Mouse (Mus musculus) midbrain, embryonic 11.5 days (tissue): ENCODE data around the gene Rhbdf2. TPM values are rescaled to one million over a fixed set of nuclear protein-coding genes. Genes with fewer than 3 reads are reported as not detected.
A peak's percentile ranks its signal among the peaks of the same experiment; 100 is the strongest.

ENCODE experiments used
- ATAC-seq: fragments of 200-750 bp; cut with Nextera tagmentation; 2 replicates; pipeline ENCODE4 v1.8.0; 2017; ENCODE audit warnings: moderate TSS enrichment, moderate library complexity; ENCODE audit not compliant: low FRiP score
- DNase-seq: peaks from one replicate; pipeline ENCODE4 v3.0.0; 2015; ENCODE audit warnings: low spot score; ENCODE audit errors: missing footprints
- H3K27ac ChIP-seq: fragments of 300-500 bp; sonication (generic); 2 replicates; pipeline ENCODE4 v1.5.1; 2014; ENCODE audit warnings: low read depth, low read length
- H3K27me3 ChIP-seq: fragments of 300-500 bp; sonication (generic); 2 replicates; pipeline ENCODE4 v1.6.1; 2014; ENCODE audit warnings: mild to moderate bottlenecking, low read length, moderate library complexity, mixed read lengths; ENCODE audit not compliant: control insufficient read depth, insufficient read depth
- H3K36me3 ChIP-seq: fragments of 300-500 bp; sonication (generic); 2 replicates; pipeline ENCODE4 v1.6.1; 2014; ENCODE audit warnings: mild to moderate bottlenecking, low read length, moderate library complexity, mixed read lengths; ENCODE audit not compliant: control insufficient read depth, insufficient read depth
- H3K4me1 ChIP-seq: fragments of 300-500 bp; sonication (generic); 2 replicates; pipeline ENCODE4 v1.6.1; 2014; ENCODE audit warnings: low read length; ENCODE audit not compliant: control insufficient read depth, insufficient read depth
- H3K4me2 ChIP-seq: fragments of 300-500 bp; sonication (generic); 2 replicates; pipeline ENCODE4 v1.6.1; 2014; ENCODE audit warnings: mild to moderate bottlenecking, moderate library complexity
- H3K4me3 ChIP-seq: fragments of 300-500 bp; sonication (generic); 2 replicates; pipeline ENCODE4 v1.5.1; 2014; ENCODE audit warnings: low read depth, low read length
- H3K9ac ChIP-seq: fragments of 300-500 bp; sonication (generic); 2 replicates; pipeline ENCODE4 v1.6.1; 2014; ENCODE audit warnings: low read length
- H3K9me3 ChIP-seq: fragments of 300-500 bp; sonication (generic); 2 replicates; pipeline ENCODE4 v1.6.1; 2016; ENCODE audit warnings: low read length; ENCODE audit not compliant: control insufficient read depth
- WGBS: fragments of 180-500 bp; shearing (Covaris S2); extraction: QIAGEN DNeasy Blood & Tissue Kit; methylation state at CpG from one replicate; pipeline ENCODE4 v1.1.7; 2014; 5-methylcytosine and 5-hydroxymethylcytosine counted together
- polyA plus RNA-seq: library from polyadenylated mRNA; unstranded; fragments of >200 nt; fragmentation: Nextera tagmentation; extraction: Ambion mirVana; gene quantifications from 2 replicates; pipeline ENCODE4 v1.2.1, GENCODE M21; 2014

Gene Rhbdf2
- polyA plus RNA-seq, 1 experiment from 2014 or later, result 1.3 TPM

GRCm38 (mm10) chr11:116653709-116654221 lies 26.9 kb upstream of the Rhbdf2 start:
- no peak for ATAC-seq
- Histone ChIP-seq H3K27me3 (peaks cover 39% of the 10 kb centered on the region), H3K9ac (peak overlapping the region; percentile 69), H3K4me3 (peak overlapping the region; percentile 49), H3K4me2 (peak overlapping the region; percentile 90), H3K36me3 (no peaks in the 10 kb centered on the region), H3K27ac (no peak overlapping the region), H3K4me1 (peaks cover 28% of the 10 kb centered on the region), H3K9me3 (no peaks in the 10 kb centered on the region)
- DNase-seq, result peak; percentile 93
- WGBS, result under 1% methylated on average over 45 of the region's 47 CpGs

DNA sequence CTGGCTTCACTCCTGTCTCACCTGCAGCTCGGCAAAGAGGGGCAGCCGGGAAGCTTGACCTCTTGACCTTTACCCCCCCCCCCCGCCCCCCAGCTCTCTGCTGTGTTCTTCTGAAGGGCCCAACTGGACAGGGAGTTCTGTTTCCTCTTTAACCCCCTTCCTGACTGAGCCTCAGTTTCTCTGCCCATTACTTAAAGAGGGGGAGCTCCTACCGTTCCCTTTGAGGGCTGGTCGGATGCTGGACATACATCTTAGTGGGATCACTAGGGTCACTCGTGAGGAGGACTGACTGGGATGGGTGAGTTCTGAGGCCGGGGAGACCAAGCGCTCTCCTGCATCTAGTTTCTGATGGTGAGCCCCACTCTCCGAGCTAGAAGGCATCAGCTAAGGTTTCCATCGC lies 26.4 kb upstream of the Rhbdf2 start, which contains the start of gene Prcd:
TSS of gene Prcd (plus strand) at position 301 of the 400 bp plus-strand sequence.
- H3K4me2 ChIP-seq, result peak within 1 kb of the TSS; percentile 90
- WGBS, result 5% methylated on average over 10 of the region's 10 CpGs
- no peaks in the 10 kb centered on the region for H3K9me3 ChIP-seq
- H3K9ac ChIP-seq, result peak within 1 kb of the TSS; percentile 69
- peaks cover 39% of the 10 kb centered on the region for H3K27me3 ChIP-seq
- DNase-seq (no peak), ATAC-seq (no peak)
- H3K4me1 ChIP-seq, result peaks cover 26% of the 10 kb centered on the region
- no peaks in the 10 kb centered on the region for H3K36me3 ChIP-seq
- no peak within 1 kb of the TSS for H3K27ac ChIP-seq
- peak within 1 kb of the TSS; percentile 49 for H3K4me3 ChIP-seq

GRCm38 (mm10) chr11:116652330-116653098 lies 25.7 kb upstream of the Rhbdf2 start:
- DNase-seq, result no peak
- 58% methylated on average over 25 of the region's 25 CpGs for WGBS
- H3K4me1 ChIP-seq, result peaks cover 21% of the 10 kb centered on the region
- H3K27ac ChIP-seq, result no peak overlapping the region
- peaks cover 39% of the 10 kb centered on the region for H3K27me3 ChIP-seq
- H3K4me2 ChIP-seq, result no peak overlapping the region
- no peaks in the 10 kb centered on the region for H3K9me3 ChIP-seq
- no peak overlapping the region for H3K9ac ChIP-seq
- no peak overlapping the region for H3K4me3 ChIP-seq
- no peak for ATAC-seq
- H3K36me3 ChIP-seq, result no peaks in the 10 kb centered on the region

- Histone ChIP-seq H3K9ac (no peak overlapping the region), H3K4me2 (no peak overlapping the region), H3K36me3 (no peaks in the 10 kb centered on the region), H3K4me1 (peaks cover 14% of the 10 kb centered on the region), H3K27ac (no peak overlapping the region), H3K27me3 (peaks cover 39% of the 10 kb centered on the region), H3K4me3 (no peak overlapping the region), H3K9me3 (no peaks in the 10 kb centered on the region)
- WGBS, result 87% methylated on average over 8 of the region's 8 CpGs
- ATAC-seq (no peak), DNase-seq (no peak)
Measured at GRCm38 (mm10) chr11:116651339-116651738, 24.5 kb upstream of the Rhbdf2 start.

DNA sequence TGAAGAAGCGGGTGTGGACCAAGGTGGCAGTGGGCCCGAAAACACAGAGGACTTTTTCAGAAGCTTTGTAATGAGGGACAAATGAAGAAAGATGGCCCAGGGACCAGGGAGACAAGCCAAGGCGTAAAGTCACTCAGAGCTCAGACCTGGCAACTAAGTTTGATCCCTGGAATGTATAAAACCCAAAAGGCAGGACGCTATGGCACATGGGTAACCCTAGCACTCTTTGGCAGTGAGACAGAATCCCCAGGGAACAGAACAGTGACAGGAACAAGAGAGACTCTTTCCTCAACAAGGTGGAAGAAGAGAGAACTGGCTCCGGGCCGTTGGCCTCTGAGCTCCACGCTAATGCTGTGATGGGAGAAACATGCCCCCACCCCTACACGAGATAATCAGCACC lies 24.0 kb upstream of the Rhbdf2 start:
- no peak for ATAC-seq
- DNase-seq, result no peak
- no peak overlapping the region for H3K9ac ChIP-seq
- peaks cover 14% of the 10 kb centered on the region for H3K4me1 ChIP-seq
- H3K4me3 ChIP-seq, result no peak overlapping the region
- peaks cover 39% of the 10 kb centered on the region for H3K27me3 ChIP-seq
- no peak overlapping the region for H3K27ac ChIP-seq
- H3K36me3 ChIP-seq, result no peaks in the 10 kb centered on the region
- no peaks in the 10 kb centered on the region for H3K9me3 ChIP-seq
- H3K4me2 ChIP-seq, result no peak overlapping the region
- 84% methylated on average over 8 of the region's 8 CpGs for WGBS

- DNase-seq (no peak), ATAC-seq (no peak)
- H3K9me3 ChIP-seq, result no peaks in the 10 kb centered on the region
- 91% methylated on average over 13 of the region's 13 CpGs for WGBS
- H3K4me3 ChIP-seq, result no peak overlapping the region
- no peak overlapping the region for H3K27ac ChIP-seq
- H3K36me3 ChIP-seq, result no peaks in the 10 kb centered on the region
- peaks cover 14% of the 10 kb centered on the region for H3K4me1 ChIP-seq
- peaks cover 37% of the 10 kb centered on the region for H3K27me3 ChIP-seq
- H3K4me2 ChIP-seq, result no peak overlapping the region
- no peak overlapping the region for H3K9ac ChIP-seq
Measured at GRCm38 (mm10) chr11:116649711-116650337, 23.0 kb upstream of the Rhbdf2 start.

DNA sequence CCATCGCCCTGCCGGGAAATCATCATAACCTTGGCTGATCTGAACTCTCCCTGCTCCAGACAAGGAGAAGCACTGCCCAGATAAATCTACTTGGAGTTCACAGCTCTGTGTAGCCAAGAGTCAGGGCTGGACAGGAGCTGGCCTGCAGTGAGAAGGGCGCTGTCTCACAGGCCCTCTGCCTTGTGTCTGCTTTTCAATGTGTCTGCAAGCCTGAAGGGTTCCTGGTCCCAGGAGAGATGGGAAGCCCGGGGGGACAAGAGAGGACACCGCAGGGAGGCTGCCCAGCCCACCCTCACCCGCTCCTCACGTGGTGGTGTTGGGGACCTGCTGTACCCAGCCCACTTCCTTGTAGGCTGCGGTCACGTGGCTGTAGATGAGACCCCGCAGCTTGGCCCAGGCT lies 22.2 kb upstream of the Rhbdf2 start:
- WGBS, result 75% methylated on average over 10 of the region's 10 CpGs
- ATAC-seq (no peak), DNase-seq (no peak)
- Histone ChIP-seq H3K4me3 (no peak overlapping the region), H3K9me3 (no peaks in the 10 kb centered on the region), H3K4me1 (peaks cover 13% of the 10 kb centered on the region), H3K4me2 (no peak overlapping the region), H3K27ac (no peak overlapping the region), H3K27me3 (peaks cover 29% of the 10 kb centered on the region), H3K36me3 (no peaks in the 10 kb centered on the region), H3K9ac (no peak overlapping the region)

DNA sequence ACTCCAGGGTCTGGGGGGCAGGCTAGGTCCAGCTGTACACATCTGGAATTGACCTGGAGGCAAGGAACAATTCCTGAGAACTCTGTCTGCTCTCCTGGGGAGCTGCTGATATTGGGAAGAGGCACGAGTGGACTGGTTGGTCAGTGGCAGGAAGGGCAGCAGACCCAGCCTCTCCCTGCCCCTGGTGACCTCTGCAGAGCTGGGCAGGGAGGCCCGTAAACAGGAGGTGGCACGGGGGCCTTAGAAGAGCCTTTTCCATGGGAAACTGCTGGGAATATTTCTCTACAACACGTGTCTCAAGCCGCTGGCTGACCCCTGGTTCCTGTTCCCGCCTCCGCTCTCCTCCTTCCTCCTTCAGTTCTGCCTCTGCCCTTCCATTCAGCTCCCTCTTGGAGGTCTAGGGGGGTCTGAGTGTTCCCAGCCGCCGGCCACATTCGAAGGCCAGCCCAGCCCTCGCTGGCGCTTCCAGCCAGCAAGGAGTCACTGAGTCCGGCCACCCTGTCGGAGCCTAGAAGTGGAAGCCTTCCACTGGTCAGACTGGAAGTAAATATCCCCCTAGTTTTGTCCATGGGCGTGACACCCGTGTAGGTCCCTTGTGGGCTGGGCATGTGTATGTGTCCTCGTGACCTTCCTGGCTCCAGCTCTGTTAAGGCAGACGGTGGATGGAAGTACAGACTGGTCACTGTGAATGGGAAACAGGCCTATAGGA lies 21.5 kb upstream of the Rhbdf2 start:
- Histone ChIP-seq H3K4me3 (no peak overlapping the region), H3K27me3 (peaks cover 23% of the 10 kb centered on the region), H3K4me1 (peaks cover 14% of the 10 kb centered on the region), H3K36me3 (no peaks in the 10 kb centered on the region), H3K4me2 (no peak overlapping the region), H3K27ac (no peak overlapping the region), H3K9ac (no peak overlapping the region), H3K9me3 (no peaks in the 10 kb centered on the region)
- no peak for ATAC-seq
- WGBS, result 57% methylated on average over 18 of the region's 18 CpGs
- DNase-seq, result no peak
